Mouse (Mus musculus) lung, postnatal 0 days (tissue): Measurements from ENCODE around the gene Hist1h3d.

Experiments
- CTCF ChIP-seq: IDR thresholded peaks from 2 replicates; pipeline ENCODE4 v1.5.1; 2016; ENCODE audit warnings: antibody characterized with exemption, mild to moderate bottlenecking
- EP300 ChIP-seq: IDR thresholded peaks from 2 replicates; pipeline ENCODE4 v1.6.1; 2016; ENCODE audit warnings: antibody characterized with exemption, mild to moderate bottlenecking, control low read depth

- peak; percentile 66 for TF ChIP-seq CTCF
- peak; percentile 89 for TF ChIP-seq EP300
Observed at GRCm38 (mm10) chr13:23551146-23551834, 24.3 kb upstream of the Hist1h3d start, which contains the start of gene Hist1h4f.
